Mouse (Mus musculus) Patski (cell line): ENCODE measurements around the gene Acvr1. TPM values are rescaled to one million over a fixed set of nuclear protein-coding genes. Genes with fewer than 3 reads are reported as not detected.

ENCODE experiments used
- ATAC-seq: fragments of 100-300 bp; one replicate; pipeline ENCODE4 v1.8.0; 2021
- CTCF ChIA-PET: fragments of 350-600 bp; sonication (Branson Sonifier 250); formaldehyde crosslinking; loops from one replicate; lab custom pipeline; 2022; ENCODE audit warnings: inconsistent platforms; lab: Charles Lee
- POLR2A ChIA-PET: fragments of 350-600 bp; sonication (Branson Sonifier 250); formaldehyde crosslinking; loops from one replicate; lab custom pipeline; 2022; ENCODE audit warnings: antibody characterized with exemption, inconsistent platforms; lab: Charles Lee
- DNase-seq: peaks from one replicate; pipeline ENCODE4 v3.0.0-alpha.2; 2011; ENCODE audit warnings: low read depth, low spot score
- H3K27me3 ChIP-seq: fragments of 371-371 bp; one replicate; pipeline ENCODE4 v1.5.1; 2021
- CTCF ChIP-seq: fragments of 100-300 bp; IDR thresholded peaks from one replicate; pipeline ENCODE4 v1.5.1; 2021
- in situ Hi-C: fragments of 300-500 bp; cut with MboI; formaldehyde crosslinking; loops from 3 replicates; pipeline ENCODE4 v1.11.1; 2018; ENCODE audit warnings: low pct_unique_long_range_greater_than_20kb, mixed read lengths
- polyA plus RNA-seq: library from polyadenylated mRNA; unstranded; gene quantifications from one replicate; pipeline ENCODE4 v1.2.3, GENCODE M21; 2021

Acvr1 gene
- polyA plus RNA-seq, 1 experiment from 2014 or later, result 23.3 TPM

- CTCF ChIA-PET, result interaction anchor here (0.7 to 1.3 kb wide), 2 partner anchors 43 to 103 kb away, joined by 3 read pairs; no protein-coding TSS in a partner anchor
- ATAC-seq (no peak), DNase-seq (no peak)
- in situ Hi-C loops, result no loop called here
- no peak for TF ChIP-seq CTCF
- POLR2A ChIA-PET, result no interaction called here
- no peaks in the 10 kb centered on the region for H3K27me3 ChIP-seq
These were observed 4.8 kb downstream of the Acvr1 start for GRCm38 (mm10) chr2:58562137-58562536.

GRCm38 (mm10) chr2:58557045-58557845 is 9.7 kb downstream of the Acvr1 start:
- TF ChIP-seq CTCF, result no peak
- CTCF ChIA-PET, result no interaction called here
- DNase-seq (no peak), ATAC-seq (no peak)
- in situ Hi-C loops, result no loop called here
- POLR2A ChIA-PET, result no interaction called here
- no peaks in the 10 kb centered on the region for H3K27me3 ChIP-seq

- CTCF ChIA-PET, result no interaction called here
- in situ Hi-C loops, result no loop called here
- POLR2A ChIA-PET, result interaction anchor here (1.2 kb wide), 1 partner anchor 13 kb away, joined by 3 read pairs; no protein-coding TSS in a partner anchor
- ATAC-seq (no peak), DNase-seq (no peak)
- TF ChIP-seq CTCF, result no peak
- no peaks in the 10 kb centered on the region for H3K27me3 ChIP-seq
These were observed 14.7 kb downstream of the Acvr1 start for GRCm38 (mm10) chr2:58552296-58552695.

GRCm38 (mm10) chr2:58551866-58552265 is 15.1 kb downstream of the Acvr1 start:
- TF ChIP-seq CTCF, result no peak
- in situ Hi-C loops, result no loop called here
- DNase-seq (no peak), ATAC-seq (no peak)
- H3K27me3 ChIP-seq, result no peaks in the 10 kb centered on the region
- ChIA-PET POLR2A (interaction anchor here (0.6 to 1.2 kb wide), 2 partner anchors 14 to 28 kb away, joined by 3 read pairs; no protein-coding TSS in a partner anchor), CTCF (interaction anchor here (0.7 kb wide), 1 partner anchor 37 kb away, joined by 3 read pairs; no protein-coding TSS in a partner anchor)

- CTCF ChIA-PET, result no interaction called here
- ATAC-seq, result no peak
These were observed 16.5 kb downstream of the Acvr1 start for GRCm38 (mm10) chr2:58550488-58550887.

GRCm38 (mm10) chr2:58549960-58550359 is 17.0 kb downstream of the Acvr1 start:
- no peak for ATAC-seq
- ChIA-PET CTCF (no interaction called here), POLR2A (interaction anchor here (0.7 kb wide), 1 partner anchor 14 kb away, joined by 3 read pairs; no protein-coding TSS in a partner anchor)
- in situ Hi-C loops, result no loop called here
- no peaks in the 10 kb centered on the region for H3K27me3 ChIP-seq
- no peak for TF ChIP-seq CTCF
- no peak for DNase-seq

More at GRCm38 (mm10) chr2:58550488-58550887, 16.5 kb downstream of the Acvr1 start:
- POLR2A ChIA-PET, result no interaction called here
- no peak for DNase-seq
- no peak for TF ChIP-seq CTCF
- in situ Hi-C loops, result no loop called here
- H3K27me3 ChIP-seq, result no peaks in the 10 kb centered on the region

- CTCF ChIA-PET, result interaction anchor here (0.6 kb wide), 1 partner anchor 496 kb away, joined by 3 read pairs; no protein-coding TSS in a partner anchor
- H3K27me3 ChIP-seq, result no peaks in the 10 kb centered on the region
- no peak for TF ChIP-seq CTCF
- POLR2A ChIA-PET, result interaction anchor here (0.7 kb wide), 1 partner anchor 13 kb away, joined by 3 read pairs; no protein-coding TSS in a partner anchor
- in situ Hi-C loops, result no loop called here
- DNase-seq (no peak), ATAC-seq (no peak)
These were observed 18.0 kb downstream of the Acvr1 start for GRCm38 (mm10) chr2:58548943-58549342.

GRCm38 (mm10) chr2:58546264-58546663 is 20.7 kb downstream of the Acvr1 start:
- H3K27me3 ChIP-seq, result no peaks in the 10 kb centered on the region
- in situ Hi-C loops, result no loop called here
- no peak for TF ChIP-seq CTCF
- ATAC-seq (peak; percentile 73), DNase-seq (no peak)
- ChIA-PET POLR2A (interaction anchor here (0.6 kb wide), 1 partner anchor 22 kb away, joined by 5 read pairs; no protein-coding TSS in a partner anchor), CTCF (interaction anchor here (1.0 to 1.3 kb wide), 3 partner anchors 18 to 23 kb away, joined by 3 to 6 read pairs (median 6); partner anchors contain the start of genes Acvr1 and Upp2)

- CTCF ChIA-PET, result no interaction called here
- POLR2A ChIA-PET, result no interaction called here
- no peak for DNase-seq
- in situ Hi-C loops, result no loop called here
- ATAC-seq, result no peak
- H3K27me3 ChIP-seq, result no peaks in the 10 kb centered on the region
- TF ChIP-seq CTCF, result no peak
These were observed 22.6 kb downstream of the Acvr1 start for GRCm38 (mm10) chr2:58544368-58544767.

- DNase-seq (no peak), ATAC-seq (no peak)
- H3K27me3 ChIP-seq, result no peaks in the 10 kb centered on the region
- no peak for TF ChIP-seq CTCF
- ChIA-PET CTCF (no interaction called here), POLR2A (no interaction called here)
- in situ Hi-C loops, result no loop called here
These were observed 23.7 kb downstream of the Acvr1 start for GRCm38 (mm10) chr2:58543252-58543651.

GRCm38 (mm10) chr2:58538196-58538595 is 28.8 kb downstream of the Acvr1 start:
- no peak for TF ChIP-seq CTCF
- ChIA-PET CTCF (interaction anchor here (1.4 kb wide), 1 partner anchor 51 kb away, joined by 4 read pairs; no protein-coding TSS in a partner anchor), POLR2A (interaction anchor here (0.7 kb wide), 1 partner anchor 1394 kb away, joined by 3 read pairs; no protein-coding TSS in a partner anchor)

More at GRCm38 (mm10) chr2:58538196-58538595, 28.8 kb downstream of the Acvr1 start:
- no peak for DNase-seq
- ATAC-seq, result no peak
- no peaks in the 10 kb centered on the region for H3K27me3 ChIP-seq
- in situ Hi-C loops, result no loop called here
